Mouse (Mus musculus): ENCODE results near the gene Tmem222.

Tmem222 gene

DNA sequence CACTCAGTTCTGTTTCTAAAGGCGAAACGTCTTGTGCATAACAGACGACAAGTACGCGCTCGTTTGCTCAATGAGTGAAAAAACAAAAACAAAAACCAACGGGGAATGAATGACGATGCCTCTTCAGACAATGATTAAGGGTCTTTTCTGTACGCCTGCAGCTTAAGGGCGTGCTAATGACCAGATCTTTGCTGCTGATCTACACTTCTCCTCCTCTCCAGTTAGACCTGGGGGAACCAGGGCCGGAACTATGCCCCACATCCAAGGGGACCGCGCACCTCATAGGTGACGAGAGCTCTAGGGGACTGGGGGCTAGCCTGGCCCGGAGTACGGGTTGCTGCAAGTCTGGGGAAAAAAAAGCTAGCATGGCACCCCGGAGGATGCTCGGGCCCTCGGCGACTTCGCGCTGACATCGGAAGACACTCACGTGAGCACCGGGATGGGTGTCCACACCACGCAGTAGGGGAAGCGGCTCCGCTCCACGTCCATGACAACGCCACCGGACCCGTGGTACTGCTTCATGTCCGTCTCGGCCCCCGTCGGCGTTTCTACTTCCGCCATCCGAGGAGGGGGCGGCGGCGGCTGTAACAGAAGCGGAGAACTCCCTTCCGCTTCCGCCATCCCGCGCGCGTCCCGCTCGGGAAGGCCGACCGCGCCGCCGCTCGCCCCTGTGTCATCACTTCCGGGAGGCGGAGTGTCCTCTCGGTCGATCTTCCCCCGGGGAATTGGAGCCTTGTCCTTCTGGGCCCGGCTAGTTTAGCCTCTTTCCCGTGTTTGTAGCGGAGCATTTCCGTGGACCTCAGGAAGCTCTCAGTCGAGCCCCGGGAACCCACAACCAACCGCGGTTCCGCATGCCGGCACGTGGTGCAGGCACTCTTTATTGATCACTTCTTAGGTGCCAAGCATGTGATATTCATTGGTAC, at the start of gene Tmem222:
Gene Tmem222 (minus strand): TSS at position 689 of the 923 bp plus-strand sequence.
- peak; percentile 98 for DNase-seq (ENCODE audit: low read depth, low spot score)

DNA sequence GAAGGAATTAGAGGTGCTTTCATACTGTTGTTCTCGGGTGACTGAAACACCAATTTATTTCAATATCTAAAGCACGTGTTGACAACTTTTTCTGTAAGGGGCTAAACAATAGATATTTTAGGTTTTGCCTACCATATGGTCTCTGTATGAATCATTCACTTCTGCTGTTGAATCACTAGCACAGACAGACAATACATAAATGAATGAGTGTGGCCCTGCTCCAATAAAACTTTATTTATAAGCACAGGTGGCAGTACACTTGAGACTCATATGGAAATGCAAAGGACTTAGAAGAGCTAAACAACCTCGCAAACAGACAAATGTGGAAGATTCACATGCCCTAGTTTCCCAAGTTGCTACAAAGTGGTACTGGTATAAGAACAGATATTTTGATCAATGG, 42.1 kb upstream of the Tmem222 start:
- no peak for DNase-seq (ENCODE audit: low read depth, low spot score)

DNA sequence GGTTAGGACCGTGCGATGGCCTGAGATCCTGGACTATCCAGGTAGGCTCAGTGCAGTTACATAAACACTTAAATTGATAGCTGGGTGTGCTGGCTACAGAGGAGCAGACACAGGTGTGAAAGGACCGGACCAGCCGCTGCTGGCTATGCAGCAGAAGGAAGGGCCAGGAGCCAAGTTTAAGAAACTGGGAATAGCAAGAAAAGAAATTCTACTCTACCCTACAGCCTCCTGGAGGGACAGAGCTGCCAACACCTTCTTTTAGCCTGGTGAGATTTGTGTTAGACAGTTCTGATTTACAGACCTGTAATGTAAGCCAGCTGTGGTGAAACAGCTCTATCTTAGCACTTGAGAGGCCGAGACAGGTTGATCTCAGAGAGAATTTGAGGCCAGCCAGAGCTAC, 38.4 kb upstream of the Tmem222 start:
- DNase-seq (ENCODE audit: low read depth, low spot score) = no peak

DNA sequence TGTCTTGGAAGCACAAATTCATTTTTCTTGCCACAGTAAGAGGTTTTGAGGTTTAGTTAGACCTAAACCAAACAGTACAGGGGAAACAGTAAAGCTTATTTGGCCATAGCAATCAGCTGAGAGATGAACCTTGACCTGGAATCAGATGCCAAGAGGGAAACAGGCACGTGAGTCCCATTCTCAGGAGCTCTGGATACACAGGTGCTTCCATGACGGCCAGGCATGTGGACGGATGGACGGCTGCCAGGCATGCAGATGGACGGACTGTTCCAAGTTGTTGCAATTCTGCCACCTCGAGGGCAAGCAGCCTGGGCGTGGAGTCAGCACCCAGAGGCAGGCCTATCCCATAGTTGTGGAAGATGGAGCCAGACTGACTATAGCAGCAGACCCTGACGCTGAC, 37.3 kb upstream of the Tmem222 start:
- DNase-seq (ENCODE audit: low read depth, low spot score) = no peak

DNA sequence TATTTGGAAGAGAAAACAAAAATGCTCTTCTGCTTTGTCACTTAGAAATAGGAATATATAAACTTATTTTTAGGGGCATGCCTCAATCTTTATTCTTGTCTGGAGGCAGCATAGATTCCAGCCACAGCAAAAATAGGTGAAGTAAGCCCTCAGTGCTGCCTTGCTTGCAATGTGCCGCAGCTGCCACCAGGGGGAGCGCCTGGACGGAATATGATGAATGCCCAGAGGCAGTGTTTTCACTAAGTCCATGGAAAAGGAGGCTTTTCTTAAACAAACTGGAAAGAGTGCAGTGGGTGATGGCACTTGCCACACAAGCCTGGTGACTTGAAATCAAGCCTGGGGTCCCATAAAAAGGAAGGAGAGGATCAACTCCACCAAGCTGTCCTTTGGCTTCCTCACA, 32.4 kb upstream of the Tmem222 start:
- peak; percentile 66 for DNase-seq (ENCODE audit: low read depth, low spot score)

DNA sequence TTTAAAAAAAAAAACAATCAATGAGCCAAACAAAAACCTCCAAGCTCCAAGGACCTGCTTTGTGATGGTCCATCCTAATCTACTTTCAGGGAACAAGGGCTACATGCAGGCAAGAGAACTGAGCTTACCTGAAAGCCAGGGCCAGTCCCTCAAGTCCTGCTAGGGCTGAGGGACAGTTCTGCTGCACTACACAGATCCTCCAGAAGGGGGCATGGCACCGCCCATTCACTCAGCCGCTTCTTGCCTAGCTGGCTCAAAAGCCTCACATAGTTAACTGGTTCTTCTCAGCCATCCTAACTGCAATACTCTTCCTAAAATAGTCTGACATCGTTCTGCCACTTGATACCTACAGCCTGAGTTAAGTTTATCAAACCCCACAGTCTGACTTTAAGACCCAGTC, 29.7 kb upstream of the Tmem222 start:
- DNase-seq (ENCODE audit: low read depth, low spot score) = peak; percentile 75

DNA sequence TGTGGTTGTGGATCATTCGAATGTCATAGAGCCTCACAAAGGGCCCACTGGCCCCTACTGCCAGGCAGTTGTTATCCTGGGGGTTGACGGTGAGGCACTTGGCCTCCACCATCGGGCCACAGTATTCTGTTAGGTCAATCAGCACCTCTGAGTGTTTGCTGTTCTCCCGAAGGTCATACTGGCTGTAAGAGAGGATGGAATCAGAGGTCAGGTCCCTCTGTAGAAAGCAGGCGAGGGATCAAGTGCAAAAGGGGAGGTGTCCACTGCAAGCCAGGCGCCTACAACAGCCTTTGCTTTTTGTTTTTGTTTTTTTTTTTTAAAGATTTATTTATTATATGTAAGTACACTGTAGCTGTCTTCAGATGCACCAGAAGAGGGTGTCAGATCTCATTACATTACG, 28.2 kb upstream of the Tmem222 start:
- no peak for DNase-seq (ENCODE audit: low read depth, low spot score)

DNA sequence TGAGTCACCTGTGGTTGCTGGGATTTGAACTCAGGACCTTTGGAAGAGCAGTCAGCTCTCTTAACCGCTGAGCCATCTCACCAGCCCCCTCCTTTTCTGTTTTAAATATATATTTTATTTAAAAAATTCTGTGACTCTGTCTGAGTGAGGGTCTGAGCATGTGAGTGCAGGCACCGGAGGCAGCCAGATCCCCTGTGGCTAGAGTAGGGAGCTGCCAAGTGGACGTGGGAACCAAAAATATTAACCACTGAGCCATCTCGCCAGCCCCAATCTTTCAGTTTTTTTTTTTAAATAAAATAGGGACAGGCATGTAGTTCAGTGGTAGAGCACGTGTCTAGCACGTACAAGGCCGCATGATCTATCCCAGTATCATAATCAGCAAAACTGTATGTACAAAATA, 27.2 kb upstream of the Tmem222 start:
- no peak for DNase-seq (ENCODE audit: low read depth, low spot score)

DNA sequence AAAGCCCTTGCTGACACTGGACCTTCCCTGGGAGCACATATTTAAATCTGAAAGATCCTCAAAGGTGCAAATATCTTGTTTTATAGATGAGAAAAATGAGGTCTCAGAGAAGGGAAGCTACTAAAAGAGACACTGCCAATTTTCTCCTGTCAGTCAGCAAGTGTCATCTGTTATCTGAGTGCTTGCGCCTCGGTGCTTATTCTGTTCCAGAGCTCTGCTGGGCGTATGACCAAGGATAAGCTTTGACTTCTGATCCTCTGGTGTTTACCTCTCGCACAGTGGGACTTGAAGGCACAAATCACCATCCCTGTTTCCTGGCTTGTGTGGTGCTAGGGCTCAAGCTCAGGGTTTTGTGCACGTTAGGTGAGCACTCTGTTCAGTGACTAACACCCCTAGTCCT, 25.1 kb upstream of the Tmem222 start:
- DNase-seq (ENCODE audit: low read depth, low spot score) = no peak

DNA sequence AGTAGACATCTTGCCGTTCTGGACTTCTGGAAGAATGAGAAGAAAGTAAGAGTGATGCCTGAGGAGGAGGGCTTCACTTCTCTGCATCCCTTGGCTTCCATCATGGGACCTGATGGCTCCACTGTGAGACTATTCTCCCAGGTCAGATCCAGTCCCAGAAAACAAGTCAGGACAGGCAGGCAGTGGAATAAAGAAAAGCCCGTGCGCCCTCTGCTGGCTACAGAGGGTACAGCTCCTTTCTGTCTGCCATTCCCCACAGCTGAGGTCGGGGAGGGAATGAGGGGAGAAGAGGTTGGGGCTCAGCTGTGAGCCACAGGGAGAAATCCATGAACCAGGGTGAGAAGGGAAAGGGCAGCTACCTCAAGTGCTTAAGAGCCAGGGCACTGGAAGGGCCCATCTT, 24.2 kb upstream of the Tmem222 start:
- DNase-seq (ENCODE audit: low read depth, low spot score) = peak; percentile 42

DNA sequence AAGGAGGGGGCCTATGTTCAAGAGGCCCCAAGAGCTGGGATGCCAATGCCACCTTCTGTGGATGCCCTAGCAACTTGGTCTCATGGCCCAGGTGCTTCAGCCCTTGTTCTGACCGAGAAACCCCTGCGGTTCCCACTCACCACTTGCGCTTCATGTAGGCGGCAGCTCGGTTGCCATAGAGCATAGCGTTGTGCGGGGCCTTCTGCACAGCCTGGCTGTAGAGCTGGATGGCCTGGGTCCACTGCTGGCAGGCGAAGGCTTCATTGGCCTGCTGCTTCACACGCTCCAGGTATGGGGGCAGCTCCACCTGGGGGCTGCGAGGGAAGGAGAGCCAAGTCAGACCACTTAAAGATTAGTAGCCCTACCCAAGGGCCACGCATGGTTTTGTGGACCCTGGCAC, 22.8 kb upstream of the Tmem222 start:
- DNase-seq (ENCODE audit: low read depth, low spot score) = no peak

DNA sequence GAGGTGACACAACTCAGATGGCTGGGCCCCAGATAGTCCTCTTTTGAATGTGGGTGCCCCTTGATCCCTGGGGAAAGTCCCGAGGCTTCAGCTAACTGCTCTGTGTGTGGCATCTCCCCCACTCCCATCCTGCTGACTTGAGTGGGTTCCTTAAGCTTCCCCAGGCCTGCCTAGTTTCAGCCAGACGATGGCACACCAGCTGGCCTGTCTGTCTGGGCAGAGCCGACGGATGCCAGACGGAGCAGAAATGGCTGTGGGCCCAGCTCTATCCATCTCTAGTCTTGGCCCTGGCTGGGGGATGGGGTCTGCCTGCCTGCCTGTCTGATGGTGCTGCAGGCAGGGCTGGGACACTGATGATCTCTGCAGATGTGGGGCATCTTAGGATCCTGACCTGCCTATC, 22.1 kb upstream of the Tmem222 start:
- DNase-seq (ENCODE audit: low read depth, low spot score) = no peak

DNA sequence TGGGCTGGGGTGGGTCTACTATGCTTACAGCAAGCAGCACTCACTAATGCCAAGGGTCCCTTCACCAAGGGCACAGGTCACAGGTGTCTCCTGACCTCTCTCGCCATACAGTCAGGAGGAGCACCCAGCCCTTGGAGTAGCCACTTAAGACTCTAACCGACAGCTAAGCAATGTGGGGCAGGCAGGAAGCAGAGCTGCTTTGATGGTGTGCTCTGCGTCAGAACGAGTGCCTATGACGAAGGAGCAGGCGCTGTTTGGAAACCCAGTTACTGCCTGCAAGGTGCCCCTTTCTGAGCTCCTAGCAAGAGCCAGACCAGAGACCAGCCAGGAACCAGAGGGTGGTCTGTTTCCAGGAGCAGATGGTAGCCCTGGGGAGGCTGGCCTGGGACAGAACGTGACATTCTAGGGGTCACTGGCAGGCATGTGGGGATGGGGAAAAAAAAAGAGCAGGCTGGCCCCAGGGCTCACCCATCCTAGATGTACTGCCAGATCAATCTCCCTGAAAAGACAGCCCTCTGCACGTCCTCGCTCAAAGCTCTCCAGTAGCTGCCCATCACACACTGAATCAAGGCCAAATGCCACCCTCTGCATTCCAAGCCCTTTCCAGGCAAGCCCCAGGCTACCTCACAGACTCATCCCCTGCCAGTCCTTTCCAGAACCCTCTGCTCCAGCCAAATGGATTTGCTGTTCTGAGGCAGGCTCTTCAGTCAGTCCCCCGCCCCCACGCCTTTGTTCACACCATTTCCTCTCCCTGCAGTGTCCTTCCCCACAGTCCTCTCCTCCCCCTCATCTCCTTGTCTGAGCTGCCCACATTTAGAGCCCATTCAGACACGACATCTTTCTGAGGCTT, 21.1 kb upstream of the Tmem222 start:
- DNase-seq (ENCODE audit: low read depth, low spot score) = no peak

DNA sequence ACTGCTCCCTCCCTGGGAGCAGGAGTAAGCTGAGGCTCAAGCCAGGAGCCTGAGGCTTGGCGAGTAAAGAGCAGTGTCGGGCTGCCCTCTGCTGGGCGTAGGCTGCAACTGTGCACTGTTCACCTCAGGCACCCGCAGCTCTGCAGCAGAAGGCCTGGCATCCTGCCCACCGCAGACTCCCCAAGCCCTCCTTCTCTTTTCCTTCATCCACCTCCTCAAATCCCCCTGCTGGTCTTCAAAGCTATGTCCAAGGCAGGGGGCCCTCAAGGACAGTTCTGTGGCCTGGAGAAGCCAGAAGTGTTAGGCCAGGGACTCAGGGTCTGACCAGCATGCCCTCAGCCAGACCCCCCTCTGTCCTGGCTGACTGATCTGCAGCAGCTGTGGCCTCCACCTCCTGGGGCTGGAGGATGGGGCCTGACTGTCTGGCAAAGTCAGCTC, 20.2 kb upstream of the Tmem222 start:
- DNase-seq (ENCODE audit: low read depth, low spot score) = peak; percentile 58

DNA sequence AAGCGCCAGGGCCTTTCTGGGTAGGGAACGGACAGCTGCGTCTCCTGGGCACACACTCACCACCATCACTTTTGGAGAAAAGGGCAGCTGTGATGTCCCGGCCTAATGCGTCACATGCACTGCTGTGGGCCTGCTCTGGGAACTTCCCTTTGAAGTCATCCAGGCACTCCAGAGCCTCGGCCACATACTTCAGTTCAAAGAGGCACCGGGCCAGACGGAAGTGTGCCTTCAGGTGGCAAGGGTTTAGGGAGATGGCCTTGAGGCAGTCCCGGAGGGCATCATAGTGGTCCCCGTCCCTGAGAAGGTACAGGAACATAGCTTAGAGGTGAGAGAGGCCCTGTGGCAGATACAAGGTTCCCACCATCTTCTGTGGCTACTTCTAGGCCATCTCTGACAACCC, 19.8 kb upstream of the Tmem222 start:
- no peak for DNase-seq (ENCODE audit: low read depth, low spot score)

DNA sequence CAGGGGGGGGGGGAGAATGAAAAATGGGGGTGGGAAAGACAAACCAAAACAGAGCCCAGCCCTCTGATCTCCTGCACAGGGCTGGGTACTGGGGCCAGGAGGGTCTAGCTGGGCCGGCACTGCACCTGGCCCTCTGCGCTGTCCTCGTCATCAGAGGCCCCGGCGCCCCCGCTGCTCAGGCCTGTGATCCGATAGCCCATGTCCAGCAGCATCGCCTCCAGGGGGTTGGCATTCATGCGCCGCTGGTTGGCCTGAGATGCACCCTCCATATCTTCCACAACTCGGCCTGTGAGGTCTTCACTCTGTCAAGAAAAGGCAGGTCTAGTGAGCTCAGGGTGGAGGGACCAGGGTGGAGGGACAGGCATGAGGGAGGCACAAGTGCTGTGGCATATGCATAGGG, 16.5 kb upstream of the Tmem222 start:
- no peak for DNase-seq (ENCODE audit: low read depth, low spot score)

DNA sequence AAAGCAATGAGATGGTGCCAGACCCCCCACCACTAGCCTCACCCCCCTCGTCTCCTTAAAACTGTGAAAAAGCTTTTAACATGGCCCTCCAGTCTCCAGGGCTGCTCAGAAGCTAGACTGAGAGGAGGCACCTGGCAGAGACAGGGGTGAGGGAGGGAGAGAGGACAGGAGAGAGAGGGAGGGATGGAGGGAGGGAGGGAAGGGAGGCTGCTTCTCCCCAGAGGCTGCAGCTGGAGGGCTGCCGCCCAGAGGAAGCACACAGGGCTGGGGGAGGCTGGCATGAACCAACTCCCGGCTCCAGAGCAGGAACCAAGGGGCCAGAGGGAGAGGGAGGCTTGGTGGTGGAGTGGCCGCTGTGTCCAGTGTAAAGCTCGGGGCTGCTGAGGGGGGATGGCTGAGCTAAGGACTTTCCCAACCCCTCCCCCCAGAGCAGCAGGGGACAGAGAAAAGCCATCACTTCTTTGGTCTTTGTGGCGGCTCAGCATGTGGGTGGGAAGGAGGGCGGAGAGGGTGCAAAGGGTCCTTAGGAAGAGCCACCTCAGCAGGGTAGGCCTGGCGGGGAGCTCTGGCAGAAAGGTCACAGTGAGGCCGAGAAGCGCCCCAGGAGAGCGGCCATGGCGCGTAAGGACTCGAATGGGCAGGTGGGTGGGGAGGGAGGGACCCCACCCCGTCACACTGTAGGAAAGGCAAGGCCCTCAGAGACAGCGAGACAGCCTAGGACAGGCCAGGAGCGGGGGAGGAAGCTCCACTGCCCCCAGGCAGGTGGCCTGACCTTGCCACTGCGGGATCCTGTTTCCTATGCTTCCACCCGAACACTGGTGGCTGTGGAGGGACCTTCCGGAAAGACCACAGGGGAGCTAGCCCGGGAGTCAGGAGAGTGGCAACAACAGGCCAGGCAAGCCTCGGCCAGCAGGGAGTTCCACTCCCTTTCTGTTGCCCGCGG, 15.6 kb upstream of the Tmem222 start:
- DNase-seq (ENCODE audit: low read depth, low spot score) = no peak

DNA sequence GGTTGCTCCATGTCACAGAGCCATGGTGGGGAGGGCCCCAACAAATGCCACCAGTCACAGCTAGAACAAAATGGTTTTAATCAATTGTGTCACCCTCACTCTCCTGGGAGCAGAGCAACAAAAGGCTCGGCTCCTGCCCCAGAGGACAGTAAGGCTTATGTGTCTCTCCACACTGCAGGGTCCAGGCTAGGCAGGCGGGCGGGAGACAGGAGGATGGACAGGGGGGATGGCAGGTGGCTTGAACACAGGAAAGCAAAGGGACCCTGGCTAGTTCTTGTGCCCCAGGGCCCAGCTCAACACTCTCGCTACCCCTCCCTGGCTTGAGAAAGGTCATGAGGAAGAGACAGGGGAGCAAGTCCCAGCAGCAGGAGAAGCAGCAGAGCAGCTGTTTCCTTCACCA, 14.8 kb upstream of the Tmem222 start:
- no peak for DNase-seq (ENCODE audit: low read depth, low spot score)

DNA sequence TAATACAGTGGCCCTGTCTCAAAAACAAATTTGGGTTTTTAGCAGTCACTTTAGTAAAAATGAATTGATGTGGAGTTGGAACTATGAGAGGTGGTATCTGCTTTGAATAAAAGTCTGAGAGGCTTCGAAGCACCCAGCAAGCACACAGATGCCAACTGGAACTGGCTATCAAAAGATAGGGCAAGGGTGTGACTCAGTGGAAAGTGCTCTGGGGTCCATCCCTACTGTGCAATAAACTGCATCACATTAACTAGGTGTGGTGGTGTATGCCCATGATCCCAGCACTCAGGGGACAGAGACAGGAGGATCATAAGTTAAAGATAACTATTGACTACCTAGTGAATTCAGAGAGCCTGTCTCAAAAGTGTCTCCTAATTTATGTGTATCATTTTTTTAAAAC, 13.7 kb upstream of the Tmem222 start:
- DNase-seq (ENCODE audit: low read depth, low spot score) = no peak

DNA sequence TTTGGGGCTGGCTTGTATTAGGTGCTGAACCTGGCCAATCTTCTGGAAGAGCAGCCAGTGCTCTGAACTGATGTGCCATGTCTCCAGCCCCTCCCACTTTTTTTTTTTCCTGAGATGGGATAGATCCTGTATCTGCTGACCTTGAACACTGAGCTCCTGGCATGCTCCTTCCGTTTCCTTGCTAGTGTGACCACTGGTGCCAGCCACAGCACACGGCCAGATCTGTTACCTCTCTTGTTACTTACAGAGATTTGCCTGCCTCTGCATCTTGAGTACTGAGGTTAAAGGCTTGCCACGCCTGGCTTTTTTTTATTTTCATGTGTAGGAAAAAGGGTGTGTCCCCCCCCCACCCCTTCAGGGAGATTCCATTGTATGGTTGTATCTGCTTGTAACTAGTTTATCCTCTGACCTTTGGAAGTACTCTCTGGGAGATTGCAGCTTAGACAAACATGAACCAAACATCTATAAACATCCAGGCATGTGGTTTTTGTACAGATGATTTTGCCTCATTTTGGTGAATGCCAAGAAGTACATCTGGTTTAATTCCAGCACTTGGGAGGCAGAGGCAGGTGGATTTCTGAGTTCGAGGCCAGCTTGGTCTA, 9.0 kb upstream of the Tmem222 start:
- no peak for DNase-seq (ENCODE audit: low read depth, low spot score)

DNA sequence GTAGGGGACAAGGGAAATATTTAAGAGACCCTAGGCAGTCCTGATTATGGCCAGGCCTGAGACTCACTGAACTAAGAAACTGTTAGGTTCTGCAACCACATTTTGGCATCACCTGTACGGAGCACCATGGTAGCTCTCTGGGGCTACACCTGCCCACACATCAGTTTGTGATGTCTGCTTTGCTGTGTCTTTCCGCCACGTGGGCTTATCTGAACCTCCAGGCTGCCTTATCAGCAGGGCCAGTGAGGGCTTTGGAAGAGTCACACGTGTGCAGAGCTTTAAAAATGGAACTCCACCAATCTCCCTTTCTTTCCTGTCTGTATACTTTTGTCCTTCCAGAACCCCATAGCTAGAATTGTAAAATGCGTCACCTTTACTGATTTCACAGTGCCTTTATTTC, 8.4 kb upstream of the Tmem222 start:
- no peak for DNase-seq (ENCODE audit: low read depth, low spot score)
